Mouse (Mus musculus) small intestine, adult 2 months (tissue): ENCODE results near the gene Miox.

Source experiments
- CTCF ChIP-seq: fragments of 200-500 bp; IDR thresholded peaks from 2 replicates; pipeline ENCODE4 v1.5.1; 2012; ENCODE audit warnings: low read depth, mild to moderate bottlenecking, control low read depth, inconsistent platforms, low read length, moderate library complexity, mixed read lengths; ENCODE audit not compliant: insufficient replicate concordance, insufficient read length; ENCODE audit errors: extremely low read depth
- POLR2A ChIP-seq: fragments of 200-500 bp; IDR thresholded peaks from 2 replicates; pipeline ENCODE4 v1.6.1; 2012; ENCODE audit warnings: low read depth, mild to moderate bottlenecking, control low read depth, inconsistent platforms, low read length, moderate library complexity

GRCm38 (mm10) chr15:89377938-89378828 is 44.0 kb downstream of the Miox start:
- TF ChIP-seq CTCF (no peak), POLR2A (no peak; the same call in 1 of the 2 replicates)
